Mouse (Mus musculus): Measurements from ENCODE around the gene Mapre3. TPM values are rescaled to one million over a fixed set of nuclear protein-coding genes. Genes with fewer than 3 reads are reported as not detected.
A peak's percentile ranks its signal among the peaks of the same experiment; 100 is the strongest.

Mapre3 gene
- polyA plus RNA-seq, 1 experiment, result 81.8 TPM

DNA sequence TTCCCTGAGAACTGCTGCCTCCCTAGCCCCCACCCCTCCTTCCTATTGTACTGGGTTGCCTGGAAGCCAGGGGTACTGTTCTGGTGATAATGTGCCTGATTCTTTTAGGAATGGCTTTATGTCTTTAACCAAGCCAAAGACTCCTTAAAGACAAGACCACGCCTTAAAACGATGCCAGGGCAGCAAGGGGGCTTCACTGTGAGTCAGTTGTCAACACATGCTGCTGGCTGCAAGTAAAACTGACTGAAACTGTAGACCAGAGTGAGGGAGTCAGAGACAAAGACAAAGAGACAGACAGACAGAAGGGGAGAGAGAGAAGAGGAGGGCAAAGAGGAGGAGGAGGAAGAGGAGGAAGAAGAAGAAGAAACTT lies 36.1 kb downstream of the Mapre3 start:
- no peak for DNase-seq
- WGBS, result 56% methylated on average over 2 of the region's 2 CpGs
- Histone ChIP-seq H3K4me3 (replicated peaks; ENCODE audit: extremely low read depth, low read depth, low read length) (no peak overlapping the region), H3K4me1 (ENCODE audit: control insufficient read depth, insufficient read depth, low read length) (peaks cover 16% of the 10 kb centered on the region)
- TF ChIP-seq CTCF (IDR thresholded peaks at IDR 0.05; ENCODE audit: insufficient read depth, low read length) (no peak), POLR2A (IDR thresholded peaks at IDR 0.05; ENCODE audit: borderline replicate concordance, extremely low read depth, low read depth, low read length) (no peak)

DNA sequence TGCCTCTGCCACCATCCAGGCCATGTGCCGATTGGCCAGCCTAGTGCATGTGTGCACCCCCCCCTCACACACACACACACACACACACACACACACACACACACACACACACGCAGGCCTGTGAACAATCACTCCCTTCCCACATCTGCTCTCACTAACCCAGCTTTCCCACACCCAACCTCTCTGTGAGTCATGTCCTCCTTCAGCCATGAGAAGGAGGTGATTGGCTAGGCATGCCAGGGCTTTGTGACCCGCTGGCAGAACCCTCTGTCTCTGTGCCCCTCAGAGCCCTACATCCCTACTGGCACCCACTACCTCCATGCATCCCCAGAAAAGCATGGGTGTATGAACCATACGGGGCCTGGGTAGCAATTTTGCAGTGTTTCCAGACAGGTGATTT lies 39.1 kb downstream of the Mapre3 start:
- no peak for TF ChIP-seq POLR2A (IDR thresholded peaks at IDR 0.05; ENCODE audit: borderline replicate concordance, extremely low read depth, low read depth, low read length)
- TF ChIP-seq CTCF (IDR thresholded peaks at IDR 0.05; ENCODE audit: insufficient read depth, low read length), result no peak
- WGBS, result 88% methylated on average over 4 of the region's 4 CpGs
- no peak for DNase-seq

DNA sequence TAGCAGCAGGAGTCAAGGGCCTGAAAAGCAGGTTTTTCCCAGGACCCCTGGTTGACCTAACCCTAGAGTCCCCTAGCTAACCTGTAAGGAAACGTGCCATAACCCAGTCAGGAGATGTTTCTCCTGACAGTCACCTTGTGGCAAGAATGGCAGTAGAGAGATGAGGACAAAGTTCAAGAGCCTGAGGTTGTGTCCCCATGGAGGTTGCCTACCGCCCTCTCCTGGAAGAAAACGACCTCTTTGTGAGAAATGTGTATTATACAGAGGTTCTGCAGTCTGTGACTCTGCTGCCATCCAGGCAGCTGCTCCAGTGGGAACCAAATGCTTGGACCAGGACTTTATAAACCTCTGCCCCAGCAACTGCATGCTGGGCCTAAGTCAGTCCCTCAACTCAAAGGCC lies 41.2 kb downstream of the Mapre3 start:
- 63% methylated on average over 3 of the region's 3 CpGs for WGBS
- no peak for DNase-seq
- TF ChIP-seq CTCF (IDR thresholded peaks at IDR 0.05; ENCODE audit: insufficient read depth, low read length) (no peak), POLR2A (IDR thresholded peaks at IDR 0.05; ENCODE audit: borderline replicate concordance, extremely low read depth, low read depth, low read length) (no peak)
- Histone ChIP-seq H3K4me1 (ENCODE audit: control insufficient read depth, insufficient read depth, low read length) (peaks cover 7% of the 10 kb centered on the region), H3K4me3 (replicated peaks; ENCODE audit: extremely low read depth, low read depth, low read length) (no peak overlapping the region)

More for the DNA sequence above, 39.1 kb downstream of the Mapre3 start:
- Histone ChIP-seq H3K4me3 (replicated peaks; ENCODE audit: extremely low read depth, low read depth, low read length) (no peak overlapping the region), H3K4me1 (ENCODE audit: control insufficient read depth, insufficient read depth, low read length) (peaks cover 16% of the 10 kb centered on the region)

DNA sequence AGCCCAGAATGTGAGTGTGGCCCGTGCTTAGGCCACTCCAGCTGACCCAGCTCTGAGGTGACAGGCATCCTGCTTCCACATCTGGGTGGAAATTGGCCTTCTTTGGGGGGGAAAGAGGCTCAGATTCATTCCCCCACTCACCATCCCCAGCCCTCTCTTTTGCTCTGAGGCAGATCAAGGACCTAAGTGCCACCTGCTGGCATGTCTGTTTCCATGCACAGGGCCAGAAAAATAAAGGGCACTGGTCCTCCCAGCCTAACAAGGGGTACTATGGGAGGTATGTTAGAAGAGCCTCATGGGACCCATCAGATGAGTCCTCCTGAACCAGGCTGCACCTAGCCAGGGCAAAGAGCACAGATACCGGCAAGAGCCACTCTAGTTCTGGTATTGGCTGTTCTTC lies 41.7 kb downstream of the Mapre3 start:
- Histone ChIP-seq H3K4me1 (ENCODE audit: control insufficient read depth, insufficient read depth, low read length) (peaks cover 2% of the 10 kb centered on the region), H3K4me3 (replicated peaks; ENCODE audit: extremely low read depth, low read depth, low read length) (no peak overlapping the region)
- WGBS, result 85% methylated on average over 2 of the region's 2 CpGs
- DNase-seq, result no peak
- TF ChIP-seq POLR2A (IDR thresholded peaks at IDR 0.05; ENCODE audit: borderline replicate concordance, extremely low read depth, low read depth, low read length) (no peak), CTCF (IDR thresholded peaks at IDR 0.05; ENCODE audit: insufficient read depth, low read length) (no peak)

DNA sequence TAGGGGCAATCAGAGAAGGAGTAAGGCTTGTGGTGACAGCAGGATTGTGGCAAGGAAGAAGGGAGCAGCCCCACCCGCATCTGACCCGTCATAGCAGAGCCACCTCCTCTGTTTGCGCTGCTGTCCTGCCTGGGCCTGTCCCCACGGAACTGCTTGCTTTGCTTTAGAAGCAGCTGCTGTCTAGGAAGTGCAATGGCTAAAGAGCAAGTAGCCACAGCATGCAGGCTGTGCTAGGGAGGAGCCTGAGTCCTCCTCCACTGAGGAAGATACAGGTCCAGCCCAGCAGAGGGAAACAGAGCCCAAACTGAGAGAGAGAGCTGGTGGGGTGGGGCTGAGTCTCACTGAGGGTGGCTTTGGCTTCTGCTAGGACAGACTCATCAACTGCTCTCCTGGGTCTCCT lies 49.4 kb downstream of the Mapre3 start:
- TF ChIP-seq POLR2A (IDR thresholded peaks at IDR 0.05; ENCODE audit: borderline replicate concordance, extremely low read depth, low read depth, low read length), result no peak
- no peak for TF ChIP-seq CTCF (IDR thresholded peaks at IDR 0.05; ENCODE audit: insufficient read depth, low read length)
- Histone ChIP-seq H3K4me3 (replicated peaks; ENCODE audit: extremely low read depth, low read depth, low read length) (no peak overlapping the region), H3K4me1 (ENCODE audit: control insufficient read depth, insufficient read depth, low read length) (0 out of 2 replicates have a peak, but pooled peaks cover under 1% of the 10 kb centered on the region)
- 38% methylated on average over 4 of the region's 4 CpGs for WGBS
- no peak for DNase-seq

DNA sequence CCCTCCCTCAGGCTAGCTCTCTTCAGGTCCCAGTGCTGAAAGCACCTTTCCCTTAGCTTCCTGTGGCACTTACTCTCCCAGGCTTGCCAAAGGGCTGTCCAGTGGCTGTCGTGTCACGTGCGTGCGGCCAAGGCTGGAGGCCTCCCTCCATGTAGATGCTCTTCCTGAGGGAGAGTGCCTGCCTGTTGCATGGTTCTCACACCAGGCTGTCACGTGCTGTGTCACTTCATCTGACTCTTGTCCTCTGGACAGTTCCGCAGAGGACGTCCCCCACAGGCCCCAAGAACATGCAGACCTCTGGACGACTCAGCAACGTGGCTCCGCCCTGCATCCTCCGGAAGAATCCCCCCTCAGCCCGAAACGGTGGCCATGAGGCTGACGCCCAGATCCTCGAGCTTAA lies 49.9 kb downstream of the Mapre3 start:
- no peak for DNase-seq
- Histone ChIP-seq H3K4me1 (ENCODE audit: control insufficient read depth, insufficient read depth, low read length) (0 out of 2 replicates have a peak, but pooled peaks cover 3% of the 10 kb centered on the region), H3K4me3 (replicated peaks; ENCODE audit: extremely low read depth, low read depth, low read length) (no peak overlapping the region)
- WGBS, result 57% methylated on average over 15 of the region's 15 CpGs
- TF ChIP-seq POLR2A (IDR thresholded peaks at IDR 0.05; ENCODE audit: borderline replicate concordance, extremely low read depth, low read depth, low read length) (no peak), CTCF (IDR thresholded peaks at IDR 0.05; ENCODE audit: insufficient read depth, low read length) (no peak)

DNA sequence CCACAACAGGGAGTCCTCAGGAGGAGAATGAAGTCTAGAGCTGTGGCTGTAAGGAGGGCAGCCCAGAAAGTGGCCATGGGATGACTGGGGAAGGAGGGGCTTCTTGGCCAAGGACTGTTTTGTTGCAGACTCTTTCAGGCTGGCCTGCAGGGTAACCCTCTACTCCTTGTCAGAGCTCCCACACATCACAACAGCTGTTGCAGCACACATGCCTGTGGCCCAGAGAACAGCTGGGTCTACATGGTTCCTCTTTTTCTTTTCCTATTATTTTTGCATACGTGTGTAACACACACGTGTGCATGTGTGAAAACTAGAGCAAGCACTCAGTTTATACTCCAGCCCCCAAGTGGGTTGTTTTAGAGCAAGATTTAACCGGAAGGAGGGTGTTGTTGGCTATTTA lies 52.4 kb downstream of the Mapre3 start:
- no peak for TF ChIP-seq POLR2A (IDR thresholded peaks at IDR 0.05; ENCODE audit: borderline replicate concordance, extremely low read depth, low read depth, low read length)
- no peak for TF ChIP-seq CTCF (IDR thresholded peaks at IDR 0.05; ENCODE audit: insufficient read depth, low read length)
- DNase-seq, result no peak
- WGBS, result 84% methylated on average over 3 of the region's 3 CpGs
- Histone ChIP-seq H3K4me3 (replicated peaks; ENCODE audit: extremely low read depth, low read depth, low read length) (no peak overlapping the region), H3K4me1 (ENCODE audit: control insufficient read depth, insufficient read depth, low read length) (peaks cover 7% of the 10 kb centered on the region)

DNA sequence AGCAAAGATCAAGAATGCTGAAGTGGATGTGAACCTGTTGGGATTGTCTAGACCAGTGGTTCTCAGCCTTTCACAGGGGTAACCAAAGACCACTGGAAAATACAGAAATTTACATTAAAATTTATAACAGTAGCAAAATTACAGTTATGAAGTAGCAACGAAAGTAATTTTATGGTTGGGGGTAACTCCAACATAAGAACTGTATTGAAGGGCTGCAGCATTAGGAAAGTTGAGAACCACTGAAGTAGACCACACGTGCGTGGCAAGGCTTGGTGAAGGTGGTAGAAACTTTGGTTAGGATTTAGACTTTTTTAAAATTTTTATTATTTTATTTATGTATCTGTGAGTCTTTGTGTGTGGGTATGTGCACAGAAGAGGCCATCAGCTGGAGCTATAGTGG lies 53.3 kb downstream of the Mapre3 start, which contains the start of gene Tmem214:
Tmem214 (plus strand) TSS at position 301 of the 400 bp plus-strand sequence.
- H3K4me1 ChIP-seq (ENCODE audit: control insufficient read depth, insufficient read depth, low read length), result peaks cover 7% of the 10 kb centered on the region
- DNase-seq, result no peak
- H3K4me3 ChIP-seq (replicated peaks; ENCODE audit: extremely low read depth, low read depth, low read length), result no peak within 1 kb of the TSS
- TF ChIP-seq POLR2A (IDR thresholded peaks at IDR 0.05; ENCODE audit: borderline replicate concordance, extremely low read depth, low read depth, low read length) (no peak), CTCF (IDR thresholded peaks at IDR 0.05; ENCODE audit: insufficient read depth, low read length) (no peak)
- WGBS, result 95% methylated on average over 3 of the region's 3 CpGs

DNA sequence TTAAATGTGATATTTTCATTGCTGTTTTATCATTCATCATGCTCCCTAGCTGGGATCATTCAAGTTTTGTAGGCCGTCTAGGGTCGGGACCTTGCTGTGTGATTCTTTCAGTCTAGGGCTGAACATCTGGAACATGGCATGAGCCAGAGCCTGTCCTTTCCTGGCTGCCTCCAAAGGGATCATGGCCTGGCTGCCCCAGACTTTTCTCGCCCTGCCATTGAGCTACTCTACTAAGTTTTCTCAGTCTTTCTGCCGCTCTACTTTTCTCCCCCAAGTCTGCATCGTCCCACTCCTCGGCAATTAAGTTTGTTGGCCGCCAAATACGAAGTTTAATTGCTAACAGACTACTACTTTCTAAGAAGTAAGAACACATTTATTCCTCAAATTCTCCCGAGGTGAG lies 54.5 kb downstream of the Mapre3 start:
- WGBS, result 19% methylated on average over 9 of the region's 9 CpGs
- no peak for TF ChIP-seq POLR2A (IDR thresholded peaks at IDR 0.05; ENCODE audit: borderline replicate concordance, extremely low read depth, low read depth, low read length)
- TF ChIP-seq CTCF (IDR thresholded peaks at IDR 0.05; ENCODE audit: insufficient read depth, low read length), result no peak
- DNase-seq, result no peak

DNA sequence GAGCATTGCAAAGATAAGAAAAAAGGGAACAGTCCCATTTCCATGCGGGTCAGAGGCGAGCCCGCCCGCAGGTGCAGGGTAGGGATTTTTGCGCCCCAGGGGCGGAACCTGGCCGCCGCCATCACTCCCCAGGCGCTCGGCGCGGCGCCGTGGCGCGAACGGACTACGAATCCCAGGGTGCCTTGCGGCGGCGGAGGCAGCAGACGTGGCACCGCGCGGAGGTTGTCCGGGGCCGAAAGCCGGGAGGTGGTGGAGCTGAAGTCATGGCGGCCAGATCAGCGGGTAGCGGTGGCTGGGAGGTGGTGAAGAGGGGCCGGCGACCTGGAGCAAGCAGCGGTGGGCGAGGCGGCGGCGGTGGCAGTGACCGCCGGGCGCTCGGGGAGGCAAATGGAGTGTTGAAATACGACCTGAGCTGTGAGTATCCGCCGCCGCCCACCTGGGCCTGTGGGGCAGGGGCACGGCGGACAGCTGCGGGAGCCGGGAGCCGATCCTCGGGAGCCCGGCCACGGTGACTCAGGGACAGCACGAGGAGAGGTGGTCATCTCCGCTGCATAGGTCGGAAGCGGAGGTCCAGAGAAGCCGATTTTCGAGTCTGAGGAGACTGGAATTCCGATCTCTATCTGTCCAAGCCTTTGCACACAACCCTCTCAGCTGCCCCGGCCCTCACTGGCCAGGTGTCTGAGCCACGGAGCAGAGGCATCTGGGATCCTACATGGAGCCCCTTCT lies 55.1 kb downstream of the Mapre3 start:
- Histone ChIP-seq H3K4me1 (ENCODE audit: control insufficient read depth, insufficient read depth, low read length) (peaks cover 7% of the 10 kb centered on the region), H3K4me3 (replicated peaks; ENCODE audit: extremely low read depth, low read depth, low read length) (peak overlapping the region; percentile 74)
- DNase-seq, result peak; percentile 94
- WGBS, result under 1% methylated on average over 62 of the region's 63 CpGs
- TF ChIP-seq POLR2A (IDR thresholded peaks at IDR 0.05; ENCODE audit: borderline replicate concordance, extremely low read depth, low read depth, low read length) (peak; percentile 82; the same call in 1 of the 2 replicates), CTCF (IDR thresholded peaks at IDR 0.05; ENCODE audit: insufficient read depth, low read length) (no peak)

More for the DNA sequence above, 54.5 kb downstream of the Mapre3 start:
- H3K4me3 ChIP-seq (replicated peaks; ENCODE audit: extremely low read depth, low read depth, low read length), result peak overlapping the region; percentile 74
- H3K4me1 ChIP-seq (ENCODE audit: control insufficient read depth, insufficient read depth, low read length), result peaks cover 7% of the 10 kb centered on the region
